Mouse (Mus musculus) intestine, embryonic 14.5 days (tissue): ENCODE results near the gene Fndc7. TPM values are rescaled to one million over a fixed set of nuclear protein-coding genes. Genes with fewer than 3 reads are reported as not detected.

Source experiments
- ATAC-seq: fragments of 200-750 bp; cut with Nextera tagmentation; replicated peaks from 2 replicates; pipeline ENCODE4 v1.8.0; 2017; ENCODE audit warnings: low read depth, moderate number of reproducible peaks, moderate TSS enrichment, moderate library complexity; ENCODE audit not compliant: low FRiP score, low TSS enrichment
- DNase-seq: peaks from one replicate; pipeline ENCODE4 v3.0.0-alpha.2; 2018; ENCODE audit warnings: low spot score
- H3K27ac ChIP-seq: fragments of 300-500 bp; sonication (generic); 2 replicates; pipeline ENCODE4 v1.5.1; 2014; ENCODE audit warnings: low read depth, mild to moderate bottlenecking, control low read depth
- H3K27me3 ChIP-seq: fragments of 300-500 bp; sonication (generic); replicated peaks from 2 replicates; pipeline ENCODE4 v1.6.1; 2014; ENCODE audit warnings: low read length, control low read depth; ENCODE audit not compliant: control insufficient read depth, insufficient read depth
- H3K36me3 ChIP-seq: fragments of 300-500 bp; sonication (generic); 2 replicates; pipeline ENCODE4 v1.6.1; 2014; ENCODE audit warnings: low read length, control low read depth; ENCODE audit not compliant: control insufficient read depth, insufficient read depth
- H3K4me1 ChIP-seq: fragments of 300-500 bp; sonication (generic); replicated peaks from 2 replicates; pipeline ENCODE4 v1.6.1; 2014; ENCODE audit warnings: low read length, control low read depth, mixed read lengths; ENCODE audit not compliant: control insufficient read depth, insufficient read depth
- H3K4me2 ChIP-seq: fragments of 300-500 bp; sonication (generic); 2 replicates; pipeline ENCODE4 v1.6.1; 2014; ENCODE audit warnings: low read length
- H3K4me3 ChIP-seq: fragments of 300-500 bp; sonication (generic); 2 replicates; pipeline ENCODE4 v1.5.1; 2014; ENCODE audit warnings: low read depth, low read length, control low read depth, mixed read lengths
- H3K9ac ChIP-seq: fragments of 300-500 bp; sonication (generic); 2 replicates; pipeline ENCODE4 v1.6.1; 2014; ENCODE audit warnings: mild to moderate bottlenecking, low read length
- H3K9me3 ChIP-seq: fragments of 300-500 bp; sonication (generic); 2 replicates; pipeline ENCODE4 v1.6.1; 2016; ENCODE audit warnings: low read length, control low read depth; ENCODE audit not compliant: control insufficient read depth
- WGBS: fragments of 180-500 bp; shearing (Covaris S2); extraction: QIAGEN DNeasy Blood & Tissue Kit; methylation state at CpG from one replicate; pipeline ENCODE4 v1.1.7; 2014; 5-methylcytosine and 5-hydroxymethylcytosine counted together
- polyA plus RNA-seq: library from polyadenylated mRNA; unstranded; fragments of >200 nt; fragmentation: Nextera tagmentation; extraction: Ambion mirVana; gene quantifications from 2 replicates; pipeline ENCODE4 v1.2.1, GENCODE M21; 2014

Gene Fndc7
- 0.09 and 0.19 TPM in 2 replicates for polyA plus RNA-seq

DNA sequence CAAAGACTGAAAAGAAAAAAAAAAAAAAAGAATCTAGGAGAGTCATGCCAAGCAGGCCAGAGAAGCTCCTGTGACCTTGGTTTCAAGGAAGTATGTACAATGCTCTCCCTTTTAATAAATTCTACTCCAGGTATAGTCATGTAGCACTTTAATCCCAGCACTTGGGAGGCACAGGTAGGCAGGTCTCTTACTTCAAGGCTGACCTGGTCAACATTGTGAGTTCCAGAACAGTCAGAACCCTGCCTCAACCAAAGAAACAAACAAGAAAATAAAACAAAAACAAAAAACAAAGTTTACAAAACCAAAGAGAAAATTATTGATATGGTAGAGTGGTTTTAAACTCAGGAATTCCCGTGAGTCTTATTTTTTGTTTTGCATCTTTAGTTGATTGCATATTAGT lies at the start of gene Fndc7:
Gene Fndc7, minus strand, starts transcription at position 101 of the 400 bp plus-strand sequence.
- H3K27me3 ChIP-seq, result no peaks in the 10 kb centered on the region
- H3K27ac ChIP-seq, result no peak within 1 kb of the TSS
- no peak within 1 kb of the TSS for H3K9ac ChIP-seq
- ATAC-seq (no peak), DNase-seq (no peak)
- H3K4me1 ChIP-seq, result peaks cover 23% of the 10 kb centered on the region
- no peaks in the 10 kb centered on the region for H3K36me3 ChIP-seq
- WGBS, result 92% methylated on average over 1 of the region's 1 CpGs
- H3K4me3 ChIP-seq, result no peak within 1 kb of the TSS
- H3K4me2 ChIP-seq, result no peak within 1 kb of the TSS
- H3K9me3 ChIP-seq, result no peaks in the 10 kb centered on the region

GRCm38 (mm10) chr3:108939573-108939972 lies 49.8 kb upstream of the Fndc7 start, which contains the start of gene Henmt1:
Gene Henmt1 (plus strand): TSS chr3:108939873.
- no peaks in the 10 kb centered on the region for H3K27me3 ChIP-seq
- peak within 1 kb of the TSS; percentile 59 for H3K4me2 ChIP-seq
- no peaks in the 10 kb centered on the region for H3K9me3 ChIP-seq
- no peak within 1 kb of the TSS for H3K27ac ChIP-seq
- ATAC-seq (no peak), DNase-seq (no peak)
- no peaks in the 10 kb centered on the region for H3K36me3 ChIP-seq
- no peaks in the 10 kb centered on the region for H3K4me1 ChIP-seq
- WGBS, result 87% methylated on average over 5 of the region's 5 CpGs
- H3K4me3 ChIP-seq, result peak within 1 kb of the TSS; percentile 19
- H3K9ac ChIP-seq, result no peak within 1 kb of the TSS

DNA sequence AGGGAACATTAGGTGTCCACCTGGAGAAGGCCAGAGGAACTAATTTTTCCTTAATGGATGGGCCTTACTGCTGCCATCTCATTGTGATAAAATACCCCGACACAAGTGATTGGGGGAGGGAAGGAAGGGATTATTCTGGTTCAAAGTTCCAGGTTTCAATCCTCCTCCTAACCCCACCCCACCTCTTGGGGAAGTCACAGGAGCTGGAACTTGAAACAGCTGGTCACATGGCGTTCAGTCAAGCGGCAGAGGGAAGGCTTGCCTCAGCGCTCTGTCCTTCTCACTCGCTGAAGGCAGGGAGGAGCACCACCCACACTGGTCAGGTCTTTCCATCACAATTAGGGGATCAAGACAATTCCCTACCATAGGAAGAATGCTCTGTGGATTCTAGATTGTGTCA lies 48.9 kb upstream of the Fndc7 start:
- DNase-seq, result no peak
- ATAC-seq, result no peak
- Histone ChIP-seq H3K9me3 (no peaks in the 10 kb centered on the region), H3K4me2 (no peak overlapping the region), H3K4me3 (no peak overlapping the region), H3K27ac (no peak overlapping the region), H3K9ac (no peak overlapping the region), H3K4me1 (no peaks in the 10 kb centered on the region), H3K36me3 (no peaks in the 10 kb centered on the region), H3K27me3 (no peaks in the 10 kb centered on the region)
- WGBS, result 89% methylated on average over 5 of the region's 5 CpGs

DNA sequence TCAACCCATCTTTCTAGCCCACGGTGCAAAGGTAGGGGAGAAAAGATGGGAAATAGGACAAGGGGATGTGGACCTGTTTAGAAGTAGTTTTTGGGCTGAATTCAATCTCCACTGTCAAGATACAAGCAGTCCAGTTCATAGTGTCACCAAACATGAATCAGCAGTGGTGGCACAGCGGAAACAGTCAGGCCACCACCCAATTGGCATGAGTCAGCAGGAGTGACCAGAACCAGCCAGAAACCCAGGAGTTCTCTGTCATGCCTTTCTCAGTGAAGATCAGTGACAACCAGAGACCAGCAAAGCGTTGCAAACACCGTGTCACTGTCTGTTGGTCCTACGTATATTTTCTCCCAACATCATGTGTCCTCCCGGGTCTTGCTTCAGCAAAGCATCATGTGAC lies 43.7 kb upstream of the Fndc7 start:
- H3K4me3 ChIP-seq, result no peak overlapping the region
- 94% methylated on average over 6 of the region's 6 CpGs for WGBS

DNA sequence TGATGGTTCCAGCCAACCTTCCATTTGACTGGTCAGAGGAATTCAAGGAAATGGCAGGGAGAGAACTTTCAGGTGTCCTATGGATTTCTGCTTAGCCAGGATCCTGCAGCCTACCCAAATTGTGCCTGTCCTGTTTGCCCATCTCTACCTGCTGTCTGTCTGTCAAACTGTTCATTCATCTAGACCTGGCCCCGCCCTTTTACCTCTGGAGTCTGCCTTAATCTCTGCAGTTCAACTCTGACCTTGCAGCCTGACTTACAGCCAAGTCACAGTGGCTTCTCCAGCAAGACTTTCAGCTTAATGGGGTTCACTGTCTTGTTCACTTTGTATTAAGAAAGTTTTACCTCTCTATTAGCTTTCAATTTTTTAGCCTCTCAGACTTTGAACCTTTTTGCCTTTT lies 36.5 kb upstream of the Fndc7 start:
- Histone ChIP-seq H3K4me2 (no peak overlapping the region), H3K4me1 (no peaks in the 10 kb centered on the region), H3K9me3 (no peaks in the 10 kb centered on the region), H3K27ac (no peak overlapping the region), H3K36me3 (no peaks in the 10 kb centered on the region), H3K9ac (no peak overlapping the region), H3K27me3 (no peaks in the 10 kb centered on the region), H3K4me3 (no peak overlapping the region)
- DNase-seq (no peak), ATAC-seq (no peak)
- WGBS, result 65% methylated on average over 1 of the region's 1 CpGs

More for the DNA sequence above, 43.7 kb upstream of the Fndc7 start:
- Histone ChIP-seq H3K36me3 (no peaks in the 10 kb centered on the region), H3K9me3 (no peaks in the 10 kb centered on the region), H3K9ac (no peak overlapping the region), H3K27ac (no peak overlapping the region), H3K4me1 (no peaks in the 10 kb centered on the region), H3K4me2 (no peak overlapping the region), H3K27me3 (no peaks in the 10 kb centered on the region)
- ATAC-seq, result no peak
- DNase-seq, result no peak

DNA sequence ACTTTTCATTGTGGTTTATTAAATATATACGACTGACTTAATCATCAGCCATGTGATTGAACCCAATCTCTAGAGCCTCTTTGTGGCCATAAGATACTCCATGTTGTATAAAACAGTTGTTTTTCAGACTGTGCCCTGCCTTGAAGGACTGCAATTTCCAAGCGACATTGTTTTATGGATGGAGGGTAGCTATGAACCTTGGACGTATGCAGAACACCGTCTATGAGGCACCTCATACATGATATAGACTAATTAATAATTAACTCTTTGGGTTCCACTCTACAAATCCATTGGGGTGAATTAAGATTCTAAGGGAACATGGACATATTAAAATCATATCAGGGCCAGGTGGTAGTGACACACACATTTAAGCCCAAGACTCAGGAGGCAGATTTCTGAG lies 35.9 kb upstream of the Fndc7 start:
- no peak for ATAC-seq
- Histone ChIP-seq H3K4me3 (no peak overlapping the region), H3K27ac (no peak overlapping the region), H3K27me3 (no peaks in the 10 kb centered on the region), H3K4me1 (no peaks in the 10 kb centered on the region), H3K4me2 (no peak overlapping the region), H3K9me3 (no peaks in the 10 kb centered on the region), H3K9ac (no peak overlapping the region), H3K36me3 (no peaks in the 10 kb centered on the region)
- DNase-seq, result no peak
- 82% methylated on average over 4 of the region's 4 CpGs for whole genome bisulfite sequencing

- H3K4me1 ChIP-seq, result no peaks in the 10 kb centered on the region
- no peaks in the 10 kb centered on the region for H3K36me3 ChIP-seq
- H3K9me3 ChIP-seq, result no peaks in the 10 kb centered on the region
- H3K4me2 ChIP-seq, result no peak overlapping the region
- H3K27ac ChIP-seq, result no peak overlapping the region
- H3K27me3 ChIP-seq, result no peaks in the 10 kb centered on the region
- no peak overlapping the region for H3K9ac ChIP-seq
- H3K4me3 ChIP-seq, result no peak overlapping the region
- no peak for ATAC-seq
- no peak for DNase-seq
- 72% methylated on average over 1 of the region's 1 CpGs for WGBS
Observed at GRCm38 (mm10) chr3:108921822-108922221, 32.0 kb upstream of the Fndc7 start.

- Histone ChIP-seq H3K9me3 (no peaks in the 10 kb centered on the region), H3K4me2 (no peak overlapping the region), H3K36me3 (no peaks in the 10 kb centered on the region), H3K4me1 (no peaks in the 10 kb centered on the region), H3K4me3 (no peak overlapping the region), H3K27ac (no peak overlapping the region), H3K27me3 (no peaks in the 10 kb centered on the region), H3K9ac (no peak overlapping the region)
- DNase-seq, result no peak
- WGBS, result 92% methylated on average over 3 of the region's 3 CpGs
- no peak for ATAC-seq
Observed at GRCm38 (mm10) chr3:108920442-108921070, 30.7 kb upstream of the Fndc7 start.

- no peak for ATAC-seq
- H3K4me3 ChIP-seq, result no peak overlapping the region
Observed at GRCm38 (mm10) chr3:108918852-108919251, 29.0 kb upstream of the Fndc7 start.

More at GRCm38 (mm10) chr3:108918852-108919251, 29.0 kb upstream of the Fndc7 start:
- Histone ChIP-seq H3K27ac (no peak overlapping the region), H3K36me3 (no peaks in the 10 kb centered on the region), H3K4me2 (no peak overlapping the region), H3K27me3 (no peaks in the 10 kb centered on the region), H3K4me1 (no peaks in the 10 kb centered on the region), H3K9me3 (no peaks in the 10 kb centered on the region), H3K9ac (no peak overlapping the region)
- no peak for DNase-seq
- 85% methylated on average over 1 of the region's 1 CpGs for WGBS
